Mouse (Mus musculus): Measurements from ENCODE around the gene Senp3.
A peak's percentile ranks its signal among the peaks of the same experiment; 100 is the strongest.
"Not testable (repeated sequence)": the region's sequence is repeated elsewhere in the genome, so short reads cannot be mapped to it uniquely, and the experiment has no call there.

Gene Senp3

GRCm38 (mm10) chr11:69681314-69682208 lies at the start of gene Senp3:
Gene Senp3, minus strand, starts transcription at chr11:69682084.
- peak; percentile 95 for DNase-seq (ENCODE audit: low spot score)

DNA sequence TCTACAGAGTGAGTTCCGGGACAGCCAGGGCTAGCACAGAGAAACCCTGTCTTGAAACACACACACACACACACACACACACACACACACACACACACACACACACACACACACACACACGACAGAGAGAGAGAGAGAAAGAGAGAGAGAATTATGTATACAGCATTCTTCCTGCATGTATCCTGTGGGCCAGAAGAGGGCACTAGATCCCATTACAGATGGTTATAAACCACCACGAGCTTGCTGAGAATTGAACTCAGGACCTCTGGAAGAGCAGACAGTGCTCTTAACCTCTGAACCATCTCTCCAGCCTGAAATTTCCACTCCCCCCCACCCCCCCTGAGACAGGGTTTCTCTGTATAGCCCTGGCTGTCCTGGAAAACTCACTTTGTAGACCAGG lies 49.5 kb upstream of the Senp3 start:
- DNase-seq (ENCODE audit: low spot score) = not testable (repeated sequence)

- no peak for DNase-seq (ENCODE audit: low spot score)
These were observed 47.2 kb upstream of the Senp3 start for GRCm38 (mm10) chr11:69729063-69729462.

DNA sequence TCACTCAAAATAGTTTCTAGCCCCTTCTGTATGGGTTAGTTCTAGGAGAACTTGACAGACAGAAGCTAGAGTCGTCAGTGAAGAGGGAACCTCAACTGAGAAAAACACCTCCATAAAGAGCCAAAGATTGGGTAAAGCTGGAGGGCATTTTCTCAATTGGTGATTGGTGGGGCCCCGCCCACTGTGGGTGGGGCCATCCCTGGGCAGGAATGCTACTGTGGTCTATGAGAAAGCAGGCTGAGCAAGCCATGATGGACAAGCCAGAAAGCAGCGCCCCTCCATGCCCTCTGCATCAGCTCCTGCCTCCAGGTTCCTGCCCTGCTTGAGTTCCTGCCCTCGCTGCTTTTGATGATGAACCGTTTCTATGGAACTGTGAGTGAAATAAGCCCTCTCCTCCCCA lies 44.1 kb upstream of the Senp3 start:
- no peak for DNase-seq (ENCODE audit: low spot score)

GRCm38 (mm10) chr11:69723074-69723473 lies 41.2 kb upstream of the Senp3 start:
- no peak for DNase-seq (ENCODE audit: low spot score)

DNA sequence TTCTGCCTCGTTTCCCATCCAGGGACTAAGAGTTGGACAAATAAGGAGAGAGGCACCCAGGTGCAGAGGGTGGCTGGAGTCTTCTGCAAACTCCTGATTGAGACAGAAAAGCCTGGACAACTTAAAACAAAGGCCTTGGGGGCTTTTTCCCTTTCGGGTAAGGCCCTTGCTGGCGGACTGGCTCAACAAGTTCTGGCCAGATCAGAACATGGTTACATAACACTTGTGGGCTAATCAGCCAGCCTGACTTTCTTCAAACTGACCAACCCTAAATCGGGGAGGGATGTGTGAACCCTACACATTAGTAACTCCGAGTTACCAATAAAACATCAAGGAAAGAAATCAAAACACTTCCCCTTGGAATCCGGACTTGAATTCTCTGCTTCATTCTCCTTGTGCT lies 39.0 kb upstream of the Senp3 start:
- DNase-seq (ENCODE audit: low spot score) = no peak

- DNase-seq (ENCODE audit: low spot score) = no peak
These were observed 37.5 kb upstream of the Senp3 start for GRCm38 (mm10) chr11:69719423-69719822.

DNA sequence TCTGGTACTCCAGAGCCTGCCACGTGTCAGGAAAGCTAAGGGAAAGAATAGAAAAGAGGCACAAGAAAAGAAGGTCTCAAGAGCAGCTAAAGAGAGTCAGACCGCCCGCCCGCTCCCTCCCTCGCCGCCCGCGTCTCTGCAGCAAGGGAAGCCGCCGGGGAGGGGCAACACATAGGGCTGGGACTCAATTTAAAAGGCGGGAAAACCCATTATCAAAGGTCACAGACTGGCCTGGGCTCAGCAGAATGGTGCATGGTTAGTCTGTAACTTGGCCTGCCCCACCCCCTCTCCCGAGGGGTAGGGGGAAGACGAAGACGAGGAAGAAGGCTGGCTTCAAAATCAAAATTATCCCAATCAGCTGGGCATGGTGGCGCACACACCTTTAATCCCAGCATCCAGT lies 36.8 kb upstream of the Senp3 start:
- no peak for DNase-seq (ENCODE audit: low spot score)

- no peak for DNase-seq (ENCODE audit: low spot score)
These were observed 35.1 kb upstream of the Senp3 start for GRCm38 (mm10) chr11:69716953-69717352.

DNA sequence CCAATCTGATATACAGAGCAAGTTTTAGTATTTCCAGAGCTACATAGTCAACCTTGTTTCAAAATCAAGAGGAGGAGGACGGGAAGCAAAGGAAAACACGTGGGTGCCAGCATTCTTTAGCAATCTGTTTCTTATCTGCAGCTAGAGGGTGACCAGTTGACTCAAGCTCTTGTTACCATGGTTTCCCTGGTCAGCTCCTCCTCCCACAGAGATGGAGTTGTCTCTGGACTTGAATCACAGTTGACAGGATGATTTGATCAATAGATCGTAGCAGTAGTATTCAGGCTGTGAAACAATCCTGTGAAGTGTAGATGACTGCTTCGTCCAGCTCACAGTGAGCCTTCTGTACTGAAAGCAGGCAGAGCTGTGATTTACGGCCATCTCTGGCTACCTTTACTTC lies 34.0 kb upstream of the Senp3 start:
- no peak for DNase-seq (ENCODE audit: low spot score)

DNA sequence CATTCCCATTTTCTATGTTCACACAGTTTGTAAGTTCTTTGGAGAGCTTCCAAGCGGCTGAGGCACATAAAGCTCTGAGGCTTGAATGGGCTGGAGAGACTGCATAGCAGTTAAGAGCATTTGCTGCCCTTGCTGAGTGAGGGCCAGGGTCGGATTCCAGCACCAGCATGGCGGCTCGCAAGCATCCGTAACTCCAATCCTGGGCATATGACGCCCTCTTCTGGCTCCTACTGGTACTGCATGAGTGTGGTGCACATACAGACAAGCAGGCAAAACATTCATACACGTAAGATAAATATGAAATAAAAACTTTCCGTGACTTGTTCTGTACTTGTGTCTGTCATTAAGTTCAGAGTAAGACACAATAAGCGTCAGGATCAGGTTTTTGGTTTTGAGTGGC lies 33.6 kb upstream of the Senp3 start:
- DNase-seq (ENCODE audit: low spot score) = no peak

- DNase-seq (ENCODE audit: low spot score) = no peak
These were observed 32.9 kb upstream of the Senp3 start for GRCm38 (mm10) chr11:69714636-69715329.

- DNase-seq (ENCODE audit: low spot score) = no peak
These were observed 31.2 kb upstream of the Senp3 start for GRCm38 (mm10) chr11:69712954-69713672.

GRCm38 (mm10) chr11:69711082-69711481 lies 29.2 kb upstream of the Senp3 start:
- no peak for DNase-seq (ENCODE audit: low spot score)

DNA sequence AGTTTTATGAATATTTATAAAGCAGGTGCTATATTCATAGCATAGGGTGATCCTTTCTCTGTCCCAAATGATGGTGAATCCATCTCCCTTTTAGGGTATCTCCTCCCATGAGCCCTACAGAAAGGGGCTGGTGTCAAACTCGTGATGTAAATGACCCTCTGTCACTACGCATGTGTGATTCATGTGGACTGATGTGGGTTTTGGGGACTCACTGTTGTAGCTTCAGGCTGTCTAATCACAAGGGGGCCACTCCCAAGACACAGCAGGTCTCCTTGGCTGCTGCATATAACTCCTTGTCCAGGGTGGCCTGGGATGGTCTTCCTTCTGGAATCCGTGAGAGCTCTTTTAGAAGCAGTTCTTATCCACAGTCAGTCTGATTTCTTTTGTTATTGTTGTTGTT lies 28.6 kb upstream of the Senp3 start:
- DNase-seq (ENCODE audit: low spot score) = no peak

DNA sequence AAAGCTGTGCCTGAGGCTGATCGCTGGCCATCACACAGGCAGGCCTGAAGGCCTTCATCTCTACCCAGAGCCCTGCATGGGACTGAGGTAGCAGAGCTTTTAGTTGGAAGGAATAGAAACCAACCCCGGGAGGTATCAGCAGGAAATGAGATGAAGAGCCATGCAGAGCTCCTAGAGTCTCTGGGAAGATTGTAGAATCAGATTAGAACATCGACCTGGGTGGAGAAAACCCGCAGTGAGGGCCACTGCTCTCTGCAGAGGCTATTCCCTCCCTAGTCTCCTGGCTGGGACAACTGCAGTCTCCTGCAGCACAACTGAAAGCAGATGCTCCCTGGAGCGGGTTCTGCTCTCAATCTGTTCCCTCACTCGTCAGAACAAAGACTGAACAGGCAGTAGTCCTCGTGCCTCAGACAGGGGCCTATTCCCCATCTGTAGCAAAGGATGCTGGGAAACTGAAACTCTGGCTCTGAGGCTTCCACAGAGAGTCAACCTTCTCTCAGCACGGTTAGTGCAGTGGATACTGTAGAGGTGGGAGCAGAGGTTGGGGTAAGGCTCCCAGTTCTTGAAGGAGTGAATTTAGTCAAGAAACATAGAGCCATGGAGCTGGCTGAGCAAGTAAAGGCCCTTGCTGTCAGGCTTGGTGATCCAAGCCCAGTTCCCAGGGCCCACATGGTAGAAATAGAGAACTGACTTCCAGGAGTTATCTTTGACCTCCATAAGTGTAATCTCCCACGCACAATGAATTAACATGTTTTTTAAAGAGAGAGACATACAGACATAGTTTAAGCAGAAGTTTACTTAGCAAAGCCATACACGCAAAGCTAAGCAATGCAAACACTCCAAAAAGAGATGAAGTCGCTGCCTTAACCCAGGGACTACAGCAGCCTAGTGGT lies 27.9 kb upstream of the Senp3 start:
- no peak for DNase-seq (ENCODE audit: low spot score)

DNA sequence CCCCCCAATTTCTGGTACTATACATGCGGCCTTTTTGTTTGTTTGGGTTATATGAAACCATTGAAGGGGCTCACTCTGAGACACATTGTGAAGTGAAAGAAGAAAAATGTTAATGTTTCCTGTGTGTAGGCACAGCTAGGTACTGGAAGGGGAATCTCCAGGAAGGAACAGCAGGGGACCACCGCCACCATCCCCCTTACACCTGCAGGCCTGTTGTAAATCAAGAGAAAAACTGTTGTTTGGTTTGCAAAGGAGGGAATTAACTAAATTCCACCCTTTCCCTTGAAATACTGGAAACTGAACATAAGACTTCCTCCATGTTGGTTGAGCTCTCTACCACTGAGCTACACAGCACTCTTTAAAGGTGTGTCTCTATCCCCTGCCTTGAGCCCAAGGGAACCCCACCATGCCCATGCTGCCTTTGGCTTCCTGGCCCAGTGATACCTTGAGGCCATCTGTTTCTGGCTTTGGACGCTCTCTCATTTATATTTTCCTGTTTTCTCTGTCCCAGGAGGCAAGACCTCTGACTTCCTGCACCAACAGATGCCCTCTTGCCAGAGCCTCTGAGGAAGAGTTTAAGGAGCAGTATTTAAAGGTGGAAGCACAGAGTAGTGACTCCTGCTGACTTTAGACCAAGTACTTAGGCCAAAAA lies 26.9 kb upstream of the Senp3 start:
- DNase-seq (ENCODE audit: low spot score) = no peak

- no peak for DNase-seq (ENCODE audit: low spot score)
These were observed 26.0 kb upstream of the Senp3 start for GRCm38 (mm10) chr11:69707873-69708381.

- no peak for DNase-seq (ENCODE audit: low spot score)
These were observed 25.6 kb upstream of the Senp3 start for GRCm38 (mm10) chr11:69707480-69707847.

GRCm38 (mm10) chr11:69706775-69707479 lies 25.0 kb upstream of the Senp3 start:
- no peak for DNase-seq (ENCODE audit: low spot score)
